Mouse (Mus musculus) heart, adult 2 months (tissue): ENCODE measurements at regions not wholly inside any gene's neighbourhood (a gene's known extent, or its start where the extent isn't known, plus 50 kb on each side); places are given as distances from the start of the nearest gene placed in this dataset.

ENCODE experiments used
- DNase-seq, 2 experiments: peaks; one replicate each; pipeline ENCODE4 v3.0.0; 2021
- H3K27ac ChIP-seq: fragments of 200-600 bp; 2 replicates; pipeline ENCODE4 v1.8.1; 2022
- H3K27me3 ChIP-seq: fragments of 200-500 bp; 2 replicates; pipeline ENCODE4 v1.6.1; 2012; ENCODE audit warnings: mild to moderate bottlenecking, low read length, inconsistent platforms, mixed read lengths; ENCODE audit not compliant: control insufficient read depth, insufficient read depth
- H3K36me3 ChIP-seq: fragments of 200-500 bp; 2 replicates; pipeline ENCODE4 v1.6.1; 2012; ENCODE audit warnings: low read length, inconsistent platforms; ENCODE audit not compliant: control insufficient read depth, insufficient read depth
- H3K4me1 ChIP-seq: fragments of 200-500 bp; 2 replicates; pipeline ENCODE4 v1.6.1; 2011; ENCODE audit warnings: low read length; ENCODE audit not compliant: control insufficient read depth, insufficient read depth
- H3K4me3 ChIP-seq: fragments of 200-600 bp; 2 replicates; pipeline ENCODE4 v1.8.1; 2022
- H3K79me2 ChIP-seq: fragments of 200-500 bp; replicated peaks from 2 replicates; pipeline ENCODE4 v1.6.1; 2012; ENCODE audit warnings: mild to moderate bottlenecking, inconsistent platforms, low read length, moderate library complexity, mixed read lengths; ENCODE audit not compliant: control insufficient read depth, insufficient read depth
- H3K9ac ChIP-seq: fragments of 200-500 bp; 2 replicates; pipeline ENCODE4 v1.6.1; 2012; ENCODE audit warnings: low read depth, mild to moderate bottlenecking, control low read depth, inconsistent platforms, low read length, mixed read lengths
- CTCF ChIP-seq: fragments of 200-600 bp; IDR thresholded peaks from 2 replicates; pipeline ENCODE4 v1.8.1; 2022; ENCODE audit warnings: antibody characterized with exemption, mild to moderate bottlenecking, moderate library complexity
- EP300 ChIP-seq: fragments of 200-500 bp; IDR thresholded peaks from 2 replicates; pipeline ENCODE4 v1.6.1; 2011; ENCODE audit warnings: low read depth, low read length, control low read depth; ENCODE audit not compliant: insufficient read depth
- POLR2A ChIP-seq: fragments of 200-500 bp; IDR thresholded peaks from 2 replicates; pipeline ENCODE4 v1.6.1; 2011; ENCODE audit warnings: mild to moderate bottlenecking, low read depth, low read length, control low read depth; ENCODE audit not compliant: insufficient read depth
- WGBS: fragments of 180-500 bp; shearing (Covaris S2); methylation state at CpG from one replicate; pipeline ENCODE4 v1.1.7; 2018; 5-methylcytosine and 5-hydroxymethylcytosine counted together
- intact Hi-C: fragments of 180-260 bp; cut with DNase I; formaldehyde crosslinking; loops from one replicate; pipeline ENCODE4 v1.15.1; 2025

- TF ChIP-seq CTCF, result no peak
- TF ChIP-seq POLR2A, result no peak
- TF ChIP-seq EP300, result no peak
- H3K79me2 ChIP-seq, result no peaks in the 10 kb centered on the region
- no peak overlapping the region for H3K4me3 ChIP-seq
- peaks cover 5% of the 10 kb centered on the region for H3K4me1 ChIP-seq
- H3K27ac ChIP-seq, result no peak overlapping the region
- DNase-seq, result peak; percentile 42 to 50
- no peaks in the 10 kb centered on the region for H3K27me3 ChIP-seq
- intact Hi-C loops, result no loop called here
- H3K36me3 ChIP-seq, result peaks cover 2% of the 10 kb centered on the region; the same call in 1 of the 2 replicates
- H3K9ac ChIP-seq, result no peak overlapping the region
- 13% methylated on average over 10 of the region's 10 CpGs for WGBS
Measured at GRCm38 (mm10) chr2:12023402-12024111, 245.9 kb downstream of the Ankrd16 start.

- Histone ChIP-seq H3K4me1 (peaks cover 5% of the 10 kb centered on the region), H3K79me2 (no peaks in the 10 kb centered on the region), H3K4me3 (no peak overlapping the region), H3K9ac (no peak overlapping the region), H3K36me3 (peaks cover 2% of the 10 kb centered on the region; the same call in 1 of the 2 replicates), H3K27me3 (no peaks in the 10 kb centered on the region), H3K27ac (no peak overlapping the region)
- intact Hi-C loops, result no loop called here
- WGBS, result 73% methylated on average over 1 of the region's 1 CpGs
- no peak for DNase-seq
- TF ChIP-seq POLR2A (no peak), EP300 (no peak), CTCF (no peak)
Measured at GRCm38 (mm10) chr2:12026220-12026619, 248.5 kb downstream of the Ankrd16 start.

- TF ChIP-seq EP300 (no peak), POLR2A (no peak), CTCF (no peak)
- intact Hi-C loops, result no loop called here
- no peaks in the 10 kb centered on the region for H3K36me3 ChIP-seq
- WGBS, result 26% methylated on average over 11 of the region's 11 CpGs
- no peaks in the 10 kb centered on the region for H3K79me2 ChIP-seq
- H3K27me3 ChIP-seq, result no peaks in the 10 kb centered on the region
- H3K4me1 ChIP-seq, result no peaks in the 10 kb centered on the region
- no peak overlapping the region; the same call in 1 of the 2 replicates for H3K4me3 ChIP-seq
- H3K9ac ChIP-seq, result no peak overlapping the region
- peak overlapping the region; percentile 36 for H3K27ac ChIP-seq
- peak; percentile 40 to 53 for DNase-seq
Measured at GRCm38 (mm10) chr2:12033518-12034322, 256.0 kb downstream of the Ankrd16 start.

- Histone ChIP-seq H3K4me3 (no peak overlapping the region), H3K4me1 (no peaks in the 10 kb centered on the region), H3K9ac (no peak overlapping the region), H3K36me3 (no peaks in the 10 kb centered on the region), H3K27me3 (no peaks in the 10 kb centered on the region), H3K79me2 (no peaks in the 10 kb centered on the region), H3K27ac (peak overlapping the region; percentile 36; the same call in 1 of the 2 replicates)
- intact Hi-C loops, result no loop called here
- 59% methylated on average over 8 of the region's 8 CpGs for WGBS
- TF ChIP-seq POLR2A (no peak), EP300 (no peak)
- DNase-seq, result no peak
Measured at GRCm38 (mm10) chr2:12034323-12034585, 256.6 kb downstream of the Ankrd16 start.

- Histone ChIP-seq H3K36me3 (no peaks in the 10 kb centered on the region), H3K79me2 (no peaks in the 10 kb centered on the region), H3K4me3 (no peak overlapping the region), H3K4me1 (peaks cover 5% of the 10 kb centered on the region), H3K27me3 (no peaks in the 10 kb centered on the region), H3K27ac (no peak overlapping the region), H3K9ac (no peak overlapping the region)
- intact Hi-C loops, result no loop called here
- TF ChIP-seq POLR2A, result no peak
- TF ChIP-seq CTCF, result no peak
- no peak for TF ChIP-seq EP300
- no peak for DNase-seq
- 33% methylated on average over 7 of the region's 7 CpGs for WGBS
Measured at GRCm38 (mm10) chr2:12049386-12049785, 252.3 kb downstream of the Itga8 start.

- Histone ChIP-seq H3K27me3 (no peaks in the 10 kb centered on the region), H3K79me2 (no peaks in the 10 kb centered on the region), H3K27ac (no peak overlapping the region), H3K4me1 (peaks cover 5% of the 10 kb centered on the region), H3K4me3 (no peak overlapping the region), H3K36me3 (no peaks in the 10 kb centered on the region), H3K9ac (no peak overlapping the region)
- intact Hi-C loops, result loop anchor here (2.0 to 10.0 kb wide), 3 partner anchors 95 to 337 kb away; partner anchors contain the start of gene Itga8
- no peak for DNase-seq
- no peak for TF ChIP-seq EP300
- TF ChIP-seq CTCF, result peak; percentile 39
- no peak for TF ChIP-seq POLR2A
Measured at GRCm38 (mm10) chr2:12049972-12050371, 251.8 kb downstream of the Itga8 start.
